Mouse (Mus musculus) neural tube, embryonic 12.5 days (tissue): Measurements from ENCODE around the gene Vcpkmt. TPM values are rescaled to one million over a fixed set of nuclear protein-coding genes. Genes with fewer than 3 reads are reported as not detected.
"Not testable (repeated sequence)": the region's sequence is repeated elsewhere in the genome, so short reads cannot be mapped to it uniquely, and the experiment has no call there.

Experiments used
- ATAC-seq: fragments of 200-750 bp; cut with Nextera tagmentation; 2 replicates; pipeline ENCODE4 v1.8.0; 2017; ENCODE audit warnings: low read depth, mild to moderate bottlenecking, moderate TSS enrichment, moderate library complexity; ENCODE audit not compliant: low FRiP score
- H3K27ac ChIP-seq: fragments of 300-500 bp; sonication (generic); 2 replicates; pipeline ENCODE4 v1.5.1; 2016
- H3K27me3 ChIP-seq: fragments of 300-500 bp; sonication (generic); replicated peaks from 2 replicates; pipeline ENCODE4 v1.6.1; 2016; ENCODE audit warnings: mild to moderate bottlenecking
- H3K36me3 ChIP-seq: fragments of 300-500 bp; sonication (generic); 2 replicates; pipeline ENCODE4 v1.6.1; 2016; ENCODE audit warnings: mild to moderate bottlenecking
- H3K4me1 ChIP-seq: fragments of 300-500 bp; sonication (generic); 2 replicates; pipeline ENCODE4 v1.6.1; 2016
- H3K4me2 ChIP-seq: fragments of 300-500 bp; sonication (generic); replicated peaks from 2 replicates; pipeline ENCODE4 v1.6.1; 2016; ENCODE audit warnings: mild to moderate bottlenecking
- H3K4me3 ChIP-seq: fragments of 300-500 bp; sonication (generic); 2 replicates; pipeline ENCODE4 v1.5.1; 2016
- H3K9ac ChIP-seq: fragments of 300-500 bp; sonication (generic); 2 replicates; pipeline ENCODE4 v1.6.1; 2016; ENCODE audit warnings: mild to moderate bottlenecking
- H3K9me3 ChIP-seq: fragments of 300-500 bp; sonication (generic); 2 replicates; pipeline ENCODE4 v1.6.1; 2016; ENCODE audit warnings: mild to moderate bottlenecking
- WGBS: fragments of 180-500 bp; shearing (Covaris S2); methylation state at CpG from one replicate; pipeline ENCODE4 v1.1.7; 2016; 5-methylcytosine and 5-hydroxymethylcytosine counted together
- polyA plus RNA-seq: library from polyadenylated mRNA; unstranded; fragments of >200 nt; fragmentation: Nextera tagmentation; extraction: Ambion mirVana; gene quantifications from 2 replicates; pipeline ENCODE4 v1.2.1, GENCODE M21; 2016

Vcpkmt gene
- 19.9 and 22.7 TPM in 2 replicates for polyA plus RNA-seq

DNA sequence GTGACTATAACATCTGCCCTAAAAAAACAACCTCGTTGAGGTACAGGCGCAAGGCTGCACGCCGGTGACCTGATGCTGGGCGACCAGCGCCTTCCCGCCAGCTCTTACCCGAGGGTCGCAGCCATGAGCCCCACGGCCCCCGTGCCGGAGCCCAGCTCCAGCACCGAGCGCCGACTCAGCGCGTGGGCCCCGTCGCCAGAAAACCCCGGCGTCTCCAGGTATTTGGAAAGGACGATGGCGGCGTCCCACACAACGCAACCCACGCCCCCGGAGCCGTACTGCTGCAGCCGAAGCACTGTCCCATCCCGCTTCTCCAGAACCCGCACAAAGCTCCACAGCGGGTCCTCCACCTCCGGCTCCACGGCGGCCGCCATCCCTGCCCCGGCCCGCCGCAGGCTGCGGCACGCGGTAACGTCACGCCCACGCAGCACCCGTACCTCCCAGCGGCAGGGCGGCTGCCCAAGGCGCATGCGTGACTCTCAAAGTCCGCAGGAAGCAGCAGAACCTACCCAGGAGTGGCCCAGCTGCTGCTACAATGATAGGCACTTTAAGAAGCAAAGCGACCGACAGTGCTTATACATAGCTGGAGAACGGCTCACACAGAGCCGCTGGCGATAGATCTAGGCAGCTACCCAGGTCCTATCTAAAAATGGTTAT lies at the start of gene Vcpkmt:
Vcpkmt (minus strand) TSS at position 416 of the 657 bp plus-strand sequence.
- H3K4me3 ChIP-seq = peak within 1 kb of the TSS; percentile 68
- H3K4me1 ChIP-seq = peaks cover 3% of the 10 kb centered on the region; the same call in 1 of the 2 replicates
- peaks cover 38% of the 10 kb centered on the region for H3K36me3 ChIP-seq
- H3K9me3 ChIP-seq = no peaks in the 10 kb centered on the region
- peak within 1 kb of the TSS; percentile 77 for H3K4me2 ChIP-seq
- ATAC-seq = peak; percentile 95
- WGBS = under 1% methylated on average over 56 of the region's 56 CpGs
- peak within 1 kb of the TSS; percentile 81 for H3K9ac ChIP-seq
- H3K27me3 ChIP-seq = no peaks in the 10 kb centered on the region
- H3K27ac ChIP-seq = no peak within 1 kb of the TSS

DNA sequence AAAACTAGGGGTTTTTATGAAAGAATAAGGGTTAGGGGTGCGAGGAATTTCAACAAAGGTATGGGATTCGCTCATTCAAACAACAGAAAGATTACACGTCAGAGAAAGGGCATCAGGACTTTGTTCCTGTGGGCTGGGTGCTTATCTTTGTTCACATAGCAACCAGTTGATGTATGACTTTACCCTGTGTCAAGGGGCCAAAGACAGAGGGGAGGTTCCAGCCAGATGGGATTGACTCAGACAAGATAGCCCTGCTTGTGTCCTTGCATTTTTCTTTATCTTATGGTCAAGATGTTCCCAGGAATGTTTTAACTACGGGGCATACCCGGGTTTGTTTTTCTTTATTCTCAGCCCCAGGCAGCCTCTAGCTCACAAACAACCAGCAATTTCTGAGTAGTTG lies 35.8 kb upstream of the Vcpkmt start:
- H3K9me3 ChIP-seq, H3K4me3 ChIP-seq, H3K27me3 ChIP-seq, H3K4me1 ChIP-seq, H3K9ac ChIP-seq, H3K4me2 ChIP-seq, H3K27ac ChIP-seq, ATAC-seq: not testable (repeated sequence)
- WGBS = 83% methylated on average over 5 of the region's 5 CpGs
- peaks cover 32% of the 10 kb centered on the region for H3K36me3 ChIP-seq

DNA sequence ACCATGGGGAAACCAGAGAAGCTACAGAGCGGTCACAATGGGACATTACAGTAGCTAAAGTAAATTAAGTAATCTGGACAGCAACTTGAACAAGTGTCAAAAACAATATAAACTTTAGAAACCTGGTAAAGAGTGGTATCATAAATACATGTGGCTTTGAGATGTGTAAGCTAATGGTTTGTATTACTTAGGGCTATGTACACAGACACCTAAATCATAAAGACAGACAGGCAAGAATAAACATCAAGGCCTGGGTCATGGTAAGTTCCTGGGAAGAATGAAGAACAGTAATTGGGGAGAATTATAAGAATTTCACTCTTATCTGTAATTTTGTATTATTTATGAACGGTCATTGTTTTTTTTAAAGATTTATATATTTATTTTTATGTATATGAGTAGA lies 21.5 kb upstream of the Vcpkmt start:
- H3K36me3 ChIP-seq = peaks cover 18% of the 10 kb centered on the region
- no peak overlapping the region for H3K4me2 ChIP-seq
- 89% methylated on average over 2 of the region's 2 CpGs for WGBS
- H3K9me3 ChIP-seq = no peaks in the 10 kb centered on the region
- H3K4me1 ChIP-seq = no peaks in the 10 kb centered on the region
- H3K27me3 ChIP-seq = no peaks in the 10 kb centered on the region
- H3K9ac ChIP-seq = no peak overlapping the region
- no peak overlapping the region for H3K27ac ChIP-seq
- no peak for ATAC-seq
- no peak overlapping the region for H3K4me3 ChIP-seq

DNA sequence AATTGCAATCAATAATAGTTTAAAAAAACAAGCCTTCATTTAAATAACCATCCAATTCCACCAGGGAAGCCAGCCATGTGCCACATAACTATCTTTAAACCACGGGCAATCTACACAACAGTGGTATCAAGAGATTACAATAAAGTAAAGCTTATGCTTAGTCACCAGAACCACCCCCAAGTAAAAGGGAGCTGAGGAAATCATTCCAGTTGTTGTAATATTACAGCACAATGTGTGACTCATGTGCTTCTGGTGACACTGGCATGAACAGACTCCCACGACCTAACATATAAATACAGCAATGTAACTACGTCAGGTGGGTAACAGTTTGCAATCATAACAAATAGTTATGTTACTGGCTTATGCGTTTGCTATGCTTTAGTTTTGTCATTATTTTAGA lies 14.6 kb upstream of the Vcpkmt start:
- ATAC-seq = no peak

DNA sequence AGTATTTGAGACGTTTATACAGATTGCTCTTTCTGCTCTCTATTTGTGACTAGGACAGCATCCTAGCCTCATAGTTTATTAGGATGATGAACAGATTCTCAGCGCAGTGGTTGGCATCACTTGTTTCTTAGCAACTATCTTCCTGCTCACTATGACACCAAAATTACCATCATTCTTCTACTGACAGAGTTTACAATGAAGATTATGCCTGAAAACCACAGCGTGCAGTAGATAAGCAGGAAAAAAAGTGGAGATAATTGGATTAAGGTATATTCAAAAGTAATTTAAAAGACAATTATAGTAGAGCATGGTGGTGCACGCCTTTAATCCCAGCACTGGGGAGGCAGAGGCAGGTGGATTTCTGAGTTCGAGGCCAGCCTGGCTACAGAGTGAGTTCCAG lies 10.3 kb upstream of the Vcpkmt start:
- Histone ChIP-seq H3K4me3 (no peak overlapping the region), H3K4me2 (no peak overlapping the region), H3K9me3 (no peaks in the 10 kb centered on the region), H3K36me3 (peaks cover 28% of the 10 kb centered on the region), H3K9ac (no peak overlapping the region), H3K27me3 (no peaks in the 10 kb centered on the region), H3K27ac (no peak overlapping the region), H3K4me1 (no peaks in the 10 kb centered on the region)
- 92% methylated on average over 5 of the region's 5 CpGs for WGBS
- no peak for ATAC-seq

More for the DNA sequence above, 14.6 kb upstream of the Vcpkmt start:
- Histone ChIP-seq H3K4me3 (no peak overlapping the region), H3K9ac (no peak overlapping the region), H3K9me3 (no peaks in the 10 kb centered on the region), H3K27me3 (no peaks in the 10 kb centered on the region), H3K36me3 (peaks cover 15% of the 10 kb centered on the region; the same call in 1 of the 2 replicates), H3K27ac (no peak overlapping the region), H3K4me1 (no peaks in the 10 kb centered on the region), H3K4me2 (no peak overlapping the region)
- 93% methylated on average over 4 of the region's 4 CpGs for WGBS

DNA sequence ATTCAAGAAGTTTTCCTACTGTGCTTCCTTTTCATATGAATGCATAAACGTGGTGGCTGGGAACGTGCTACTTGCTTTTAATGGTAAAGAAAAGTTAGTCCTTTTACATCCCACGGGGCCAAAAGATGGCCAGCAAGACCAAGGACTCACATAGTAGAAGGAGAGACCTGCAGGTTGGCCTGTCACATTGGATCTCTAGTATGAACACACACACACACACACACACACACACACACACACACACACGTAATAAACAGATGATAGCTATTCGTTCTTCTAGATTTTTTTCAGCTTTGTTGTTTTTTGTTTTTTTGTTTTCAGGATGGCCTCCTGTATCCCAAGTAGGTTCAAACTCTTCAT lies 422 bp upstream of the Vcpkmt start:
- H3K4me3 ChIP-seq = peak overlapping the region; percentile 68
- 47% methylated on average over 5 of the region's 5 CpGs for WGBS
- peak overlapping the region; percentile 77 for H3K4me2 ChIP-seq
- H3K9me3 ChIP-seq = no peaks in the 10 kb centered on the region
- H3K27me3 ChIP-seq = no peaks in the 10 kb centered on the region
- peak; percentile 51; the same call in 1 of the 2 replicates for ATAC-seq
- peaks cover 33% of the 10 kb centered on the region for H3K36me3 ChIP-seq
- H3K9ac ChIP-seq = peak overlapping the region; percentile 81; the same call in 1 of the 2 replicates
- H3K27ac ChIP-seq = no peak overlapping the region
- peaks cover 3% of the 10 kb centered on the region; the same call in 1 of the 2 replicates for H3K4me1 ChIP-seq

DNA sequence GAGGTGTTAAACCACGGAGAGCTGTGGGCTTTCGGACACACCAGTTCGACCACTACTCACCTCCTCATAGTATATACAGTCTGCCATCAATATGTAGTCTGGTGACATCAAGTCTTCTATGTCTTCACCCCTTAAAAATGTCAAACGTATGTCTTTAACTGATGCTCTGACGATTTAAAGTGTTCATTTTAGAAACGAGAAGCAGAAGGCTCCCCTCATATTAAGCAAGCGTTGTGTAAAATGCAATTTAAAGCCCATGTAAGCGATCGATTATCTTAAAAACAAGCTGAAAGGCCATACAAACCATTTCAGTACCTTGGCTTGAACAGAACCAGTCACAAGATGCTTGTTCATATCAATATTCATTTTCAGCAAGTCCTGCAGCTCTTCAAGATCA lies 614 bp downstream of the Vcpkmt start:
- Histone ChIP-seq H3K27me3 (no peaks in the 10 kb centered on the region), H3K4me3 (peak overlapping the region; percentile 68), H3K4me1 (peaks cover 3% of the 10 kb centered on the region; the same call in 1 of the 2 replicates), H3K4me2 (peak overlapping the region; percentile 77), H3K9me3 (no peaks in the 10 kb centered on the region), H3K9ac (peak overlapping the region; percentile 81), H3K27ac (no peak overlapping the region), H3K36me3 (peaks cover 43% of the 10 kb centered on the region)
- ATAC-seq = no peak
- WGBS = 34% methylated on average over 9 of the region's 9 CpGs

DNA sequence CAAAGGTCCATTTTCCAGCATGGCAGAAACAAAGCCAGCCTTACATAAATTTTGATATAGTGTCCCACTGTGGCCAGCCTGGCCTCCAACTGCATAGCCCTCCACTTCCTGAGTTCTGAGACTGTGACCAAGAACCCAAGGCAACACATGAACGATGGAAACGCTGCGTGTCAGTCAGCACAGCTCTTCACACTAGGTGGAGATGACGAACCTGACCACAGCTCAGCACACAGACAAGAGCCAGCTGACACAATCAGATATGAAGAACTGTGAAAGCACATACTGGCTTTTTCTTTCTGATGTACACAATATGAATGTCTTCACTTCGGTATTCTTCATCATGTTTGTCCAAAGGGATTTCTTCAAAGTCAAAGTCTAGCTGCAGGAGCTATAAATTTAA lies 3.2 kb downstream of the Vcpkmt start:
- no peak overlapping the region for H3K4me2 ChIP-seq
- H3K4me3 ChIP-seq = no peak overlapping the region
- peaks cover 3% of the 10 kb centered on the region; the same call in 1 of the 2 replicates for H3K4me1 ChIP-seq
- H3K36me3 ChIP-seq = peaks cover 41% of the 10 kb centered on the region
- 93% methylated on average over 5 of the region's 5 CpGs for WGBS
- no peaks in the 10 kb centered on the region for H3K9me3 ChIP-seq
- no peak for ATAC-seq
- no peak overlapping the region for H3K27ac ChIP-seq
- H3K9ac ChIP-seq = no peak overlapping the region
- H3K27me3 ChIP-seq = no peaks in the 10 kb centered on the region

DNA sequence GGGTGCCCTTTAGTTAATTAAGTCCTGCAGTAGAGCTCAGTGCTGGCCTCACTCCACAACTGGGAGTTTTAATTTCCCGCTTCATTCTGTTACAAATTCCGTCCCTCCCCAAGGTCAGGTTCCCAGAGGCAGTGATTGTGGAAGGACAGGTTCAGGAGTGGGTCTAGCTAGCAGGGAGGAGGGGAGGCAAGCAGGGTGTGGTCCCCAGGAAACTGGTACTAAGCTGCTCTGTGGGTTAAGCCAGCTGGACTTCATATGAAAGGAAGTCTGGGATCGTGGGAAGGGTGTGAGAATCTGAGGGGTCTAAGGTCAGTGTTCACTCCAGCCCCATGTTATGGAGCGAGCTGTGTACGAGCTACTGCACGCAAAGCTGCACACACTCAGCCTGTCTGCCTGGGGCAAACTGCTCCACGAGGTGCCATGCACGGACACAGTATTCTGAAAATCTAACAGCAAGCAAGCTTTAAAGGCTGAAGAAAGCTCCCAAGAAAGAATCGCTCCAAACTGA lies 6.7 kb downstream of the Vcpkmt start:
- peaks cover 38% of the 10 kb centered on the region for H3K36me3 ChIP-seq
- no peaks in the 10 kb centered on the region for H3K27me3 ChIP-seq
- no peak overlapping the region for H3K4me3 ChIP-seq
- WGBS = 86% methylated on average over 9 of the region's 9 CpGs
- no peak overlapping the region for H3K9ac ChIP-seq
- peaks cover 3% of the 10 kb centered on the region; the same call in 1 of the 2 replicates for H3K4me1 ChIP-seq
- ATAC-seq = 0 out of 2 replicates have a peak, but pooled peaks have one; percentile 37
- no peaks in the 10 kb centered on the region for H3K9me3 ChIP-seq
- no peak overlapping the region for H3K27ac ChIP-seq
- H3K4me2 ChIP-seq = no peak overlapping the region

DNA sequence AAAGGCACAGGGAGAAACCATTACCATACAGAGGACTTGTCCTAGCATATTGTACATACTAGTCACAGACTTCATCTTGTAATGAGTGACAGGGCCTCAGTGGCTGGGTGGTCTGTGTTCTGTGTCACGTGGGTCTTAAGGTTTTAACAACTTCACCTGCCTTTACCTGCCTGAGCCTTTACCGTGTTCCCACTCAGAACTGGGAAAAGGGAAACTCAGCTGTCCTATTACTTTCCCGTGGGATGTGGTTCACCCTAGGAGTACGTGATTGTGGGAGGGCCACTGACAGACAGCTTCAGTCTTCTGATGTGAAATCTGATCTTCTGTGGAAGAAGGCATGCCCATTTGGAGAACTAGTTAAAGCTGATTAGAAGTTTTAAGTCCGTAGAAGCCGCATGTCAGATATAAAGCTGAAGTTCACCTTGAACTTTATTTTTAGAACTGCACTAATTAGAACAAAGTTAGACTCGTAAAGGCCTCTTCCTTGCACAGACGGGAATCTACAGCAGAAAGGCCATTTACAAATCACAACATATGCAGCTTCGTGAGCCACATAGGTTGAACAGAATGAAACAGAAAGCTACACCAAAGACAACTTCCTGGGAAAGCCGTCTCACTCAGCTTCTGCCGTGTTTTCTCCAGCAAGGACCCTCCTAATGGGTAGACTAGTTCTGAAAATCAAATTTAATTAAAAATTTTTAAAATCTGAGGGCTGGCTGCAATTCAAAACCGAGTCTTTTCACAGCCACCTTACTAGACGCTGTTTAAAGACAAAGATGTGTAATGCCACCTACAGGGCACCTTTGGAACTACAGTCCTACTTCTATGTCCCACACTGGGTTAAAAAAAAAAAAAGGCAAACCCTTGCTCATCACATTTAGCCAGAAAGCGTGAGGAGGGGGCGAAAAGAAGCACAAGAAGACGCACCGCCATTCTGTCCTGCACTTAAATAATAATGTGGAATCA lies 8.6 kb downstream of the Vcpkmt start:
- H3K9ac ChIP-seq = no peak overlapping the region
- 0 out of 2 replicates have a peak, but pooled peaks have one; percentile 25 for ATAC-seq
- no peak overlapping the region for H3K4me3 ChIP-seq
- H3K9me3 ChIP-seq = no peaks in the 10 kb centered on the region
- H3K27me3 ChIP-seq = no peaks in the 10 kb centered on the region
- H3K4me1 ChIP-seq = peaks cover 3% of the 10 kb centered on the region; the same call in 1 of the 2 replicates
- H3K4me2 ChIP-seq = peak overlapping the region; percentile 43; the same call in 1 of the 2 replicates
- peaks cover 31% of the 10 kb centered on the region for H3K36me3 ChIP-seq
- 36% methylated on average over 17 of the region's 17 CpGs for WGBS
- H3K27ac ChIP-seq = no peak overlapping the region

DNA sequence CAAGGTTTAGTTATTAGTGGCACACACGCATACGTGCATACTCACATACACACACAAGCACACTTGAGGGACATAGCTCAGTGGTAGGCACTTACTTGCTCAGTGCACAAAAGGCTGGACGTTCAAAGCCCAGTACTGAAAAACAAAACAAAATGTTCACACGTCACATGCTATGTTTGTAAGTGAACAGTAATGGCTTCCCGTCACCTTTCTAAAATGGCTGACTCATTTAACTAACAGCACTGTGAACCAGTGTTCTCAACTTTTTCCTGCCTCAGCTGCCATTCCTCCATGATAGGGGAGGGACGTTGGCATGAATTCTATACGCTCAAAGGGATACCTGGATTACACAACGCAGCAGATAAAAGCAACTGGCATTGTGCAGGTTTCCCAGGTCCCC lies 9.6 kb downstream of the Vcpkmt start:
- H3K36me3 ChIP-seq = peaks cover 22% of the 10 kb centered on the region
- H3K4me2 ChIP-seq = no peak overlapping the region
- no peaks in the 10 kb centered on the region for H3K9me3 ChIP-seq
- H3K4me1 ChIP-seq = peaks cover 3% of the 10 kb centered on the region; the same call in 1 of the 2 replicates
- no peak overlapping the region for H3K27ac ChIP-seq
- H3K4me3 ChIP-seq = no peak overlapping the region
- no peaks in the 10 kb centered on the region for H3K27me3 ChIP-seq
- no peak for ATAC-seq
- WGBS = 94% methylated on average over 8 of the region's 8 CpGs
- no peak overlapping the region for H3K9ac ChIP-seq

DNA sequence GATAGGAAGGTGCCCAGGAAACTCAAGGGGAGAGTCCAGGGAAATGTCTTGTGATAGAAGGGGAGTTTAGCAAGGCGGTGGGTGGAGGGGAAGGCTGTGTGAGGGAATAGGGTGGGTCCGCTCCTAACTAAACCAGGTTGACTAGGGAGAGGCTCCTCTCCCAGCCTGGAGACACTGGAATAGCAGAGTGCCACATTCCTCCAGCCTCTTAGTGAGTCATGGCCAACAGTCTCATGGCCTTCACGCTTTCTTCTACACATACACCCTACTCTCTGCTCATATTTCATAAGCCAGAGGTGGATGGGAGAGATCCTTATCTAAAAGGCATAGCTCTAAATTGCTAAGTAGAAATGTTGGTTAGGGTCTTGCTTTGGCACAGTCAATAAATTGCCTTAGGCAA lies 12.9 kb downstream of the Vcpkmt start:
- Histone ChIP-seq H3K36me3 (no peaks in the 10 kb centered on the region), H3K9ac (no peak overlapping the region), H3K4me2 (no peak overlapping the region), H3K4me1 (peaks cover 3% of the 10 kb centered on the region; the same call in 1 of the 2 replicates), H3K27me3 (no peaks in the 10 kb centered on the region), H3K9me3 (no peaks in the 10 kb centered on the region), H3K27ac (no peak overlapping the region), H3K4me3 (no peak overlapping the region)
- 96% methylated on average over 3 of the region's 3 CpGs for WGBS
- no peak for ATAC-seq
